Mouse (Mus musculus): ENCODE results near the gene Pkp4.

DNA sequence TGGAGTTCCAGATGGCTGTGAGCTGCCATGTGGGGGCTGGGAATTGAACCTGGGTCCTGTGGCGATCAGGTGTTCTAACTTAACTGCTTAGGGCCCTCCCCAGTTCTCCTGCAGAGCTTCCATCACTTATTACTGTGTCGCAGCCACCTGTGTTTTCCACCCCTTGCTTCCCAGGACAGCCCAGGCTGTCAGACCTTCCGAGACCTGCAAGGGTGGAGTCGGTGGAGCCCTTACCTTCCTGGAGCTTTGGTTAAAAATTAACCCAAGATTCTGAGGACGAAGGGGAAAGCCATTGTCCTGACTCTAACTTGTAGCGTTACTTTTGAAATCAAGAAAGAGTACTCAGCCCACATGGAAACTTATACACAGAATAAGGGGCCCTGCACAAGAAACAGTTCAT lies 15.3 kb downstream of the Pkp4 start:
- no peak for TF ChIP-seq CTCF (IDR thresholded peaks at IDR 0.05; ENCODE audit: extremely low read depth, insufficient read depth, insufficient read length, insufficient replicate concordance)
- TF ChIP-seq POLR2A (IDR thresholded peaks at IDR 0.05; ENCODE audit: low read depth, low read length), result no peak

All from spleen, adult 2 months (tissue).